Mouse (Mus musculus) activated CD4-positive, CD25-positive, alpha-beta regulatory T cell, adult 9 weeks (primary cell): ENCODE data around the gene Auts2. TPM values are rescaled to one million over a fixed set of nuclear protein-coding genes. Genes with fewer than 3 reads are reported as not detected.

ENCODE experiments used
- polyA plus RNA-seq: library from polyadenylated mRNA; unstranded; fragments of 100-300 nt; shearing (Covaris generic); gene quantifications from one replicate; pipeline ENCODE4 v1.2.1, GENCODE M21; 2017

Auts2 gene
- 2.0 TPM for polyA plus RNA-seq

DNA sequence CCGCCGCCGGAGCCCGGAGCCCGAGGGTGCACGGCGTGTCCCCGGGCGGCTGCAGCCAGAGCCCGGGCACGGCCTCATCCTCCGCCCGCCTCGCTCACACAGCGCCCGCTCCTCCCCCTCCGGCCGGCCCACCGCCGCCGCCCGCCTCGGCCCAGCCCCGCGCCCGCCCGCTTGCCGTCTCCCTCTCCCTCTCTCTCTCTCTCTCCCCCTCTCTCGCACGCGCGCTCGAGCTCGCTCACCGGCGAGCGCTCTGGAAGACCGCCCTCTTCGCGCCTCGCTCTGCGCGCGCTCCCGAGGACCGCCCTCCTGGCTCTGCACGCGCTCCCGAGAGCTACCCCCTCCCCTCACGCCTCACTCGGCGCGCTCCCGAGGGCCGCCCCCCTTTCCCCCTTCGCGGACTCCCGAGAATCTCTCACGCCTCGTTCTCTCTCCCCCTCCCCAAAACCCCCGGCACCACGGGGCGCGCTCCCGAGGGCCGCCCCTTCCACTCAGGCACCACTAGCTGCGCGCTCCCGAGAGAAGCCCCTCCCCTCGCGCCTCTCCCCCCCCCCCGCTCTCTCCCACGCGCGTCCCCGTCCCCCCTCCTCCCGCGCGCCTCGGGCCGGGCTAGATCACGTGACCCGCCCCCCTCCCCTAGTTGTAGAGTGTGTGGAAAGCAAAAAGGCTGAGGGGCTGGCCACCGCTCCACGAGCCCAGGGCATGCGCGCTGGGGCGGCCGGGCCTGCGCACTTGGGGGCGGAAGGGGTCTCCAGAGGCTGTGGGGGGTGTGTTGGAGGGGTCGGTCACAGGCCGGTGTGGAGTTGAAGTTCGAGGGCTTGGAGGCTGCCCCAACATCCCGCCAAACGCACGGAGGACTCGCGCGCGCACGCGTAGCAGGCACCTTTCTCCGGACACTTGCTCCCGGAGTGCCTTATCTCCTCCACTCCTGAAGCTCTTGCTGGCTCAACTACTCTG lies at the start of gene Auts2:
Gene Auts2 (minus strand): TSS at position 227 of the 954 bp plus-strand sequence.

